Mouse (Mus musculus): ENCODE measurements around the gene Myo18b.
A peak's percentile ranks its signal among the peaks of the same experiment; 100 is the strongest.

- TF ChIP-seq CTCF (IDR thresholded peaks at IDR 0.05; ENCODE audit: insufficient read depth, low read length) = peak; percentile 91
- TF ChIP-seq POLR2A (IDR thresholded peaks at IDR 0.05; ENCODE audit: borderline replicate concordance, extremely low read depth, low read depth, low read length) = no peak
These were observed 25.4 kb downstream of the Myo18b start for GRCm38 (mm10) chr5:112870729-112871128.

All from lung, adult 2 months (tissue).